Mouse (Mus musculus): ENCODE results near the gene Atp2b2.

Atp2b2 gene

GRCm38 (mm10) chr6:113939442-113939841 is 103.0 kb downstream of the Atp2b2 start:
- no peak for DNase-seq (ENCODE audit: low read depth)

- no peak for DNase-seq (ENCODE audit: low read depth)
Measured at GRCm38 (mm10) chr6:113936811-113937508, 105.5 kb downstream of the Atp2b2 start.

GRCm38 (mm10) chr6:113936111-113936510 is 106.3 kb downstream of the Atp2b2 start:
- peak; percentile 5 for DNase-seq (ENCODE audit: low read depth)

- peak; percentile 78 for DNase-seq (ENCODE audit: low read depth)
Measured at GRCm38 (mm10) chr6:113934692-113935091, 107.7 kb downstream of the Atp2b2 start.

- DNase-seq (ENCODE audit: low read depth): no peak
Measured at GRCm38 (mm10) chr6:113933261-113934151, 108.9 kb downstream of the Atp2b2 start.

GRCm38 (mm10) chr6:113929191-113929875 is 113.1 kb downstream of the Atp2b2 start:
- DNase-seq (ENCODE audit: low read depth): no peak

GRCm38 (mm10) chr6:113923249-113923648 is 119.2 kb downstream of the Atp2b2 start:
- DNase-seq (ENCODE audit: low read depth): no peak

GRCm38 (mm10) chr6:113920466-113920865 is 121.9 kb downstream of the Atp2b2 start:
- no peak for DNase-seq (ENCODE audit: low read depth)

- no peak for DNase-seq (ENCODE audit: low read depth)
Measured at GRCm38 (mm10) chr6:113912753-113913152, 129.7 kb downstream of the Atp2b2 start.

- no peak for DNase-seq (ENCODE audit: low read depth)
Measured at GRCm38 (mm10) chr6:113911094-113911493, 131.3 kb downstream of the Atp2b2 start.

GRCm38 (mm10) chr6:113910411-113911055 is 131.9 kb downstream of the Atp2b2 start:
- DNase-seq (ENCODE audit: low read depth): no peak

GRCm38 (mm10) chr6:113909836-113910235 is 132.6 kb downstream of the Atp2b2 start:
- no peak for DNase-seq (ENCODE audit: low read depth)

GRCm38 (mm10) chr6:113908066-113908465 is 134.3 kb downstream of the Atp2b2 start:
- no peak for DNase-seq (ENCODE audit: low read depth)

- no peak for DNase-seq (ENCODE audit: low read depth)
Measured at GRCm38 (mm10) chr6:113904406-113904805, 138.0 kb downstream of the Atp2b2 start.

GRCm38 (mm10) chr6:113896023-113896422 is 146.4 kb downstream of the Atp2b2 start:
- DNase-seq (ENCODE audit: low read depth): no peak

- DNase-seq (ENCODE audit: low read depth): no peak
Measured at GRCm38 (mm10) chr6:113894008-113894407, 148.4 kb downstream of the Atp2b2 start.

GRCm38 (mm10) chr6:113892091-113892674 is 150.2 kb downstream of the Atp2b2 start:
- DNase-seq (ENCODE audit: low read depth): no peak

- no peak for DNase-seq (ENCODE audit: low read depth)
Measured at GRCm38 (mm10) chr6:113891225-113891967, 151.0 kb downstream of the Atp2b2 start.

- no peak for DNase-seq (ENCODE audit: low read depth)
Measured at GRCm38 (mm10) chr6:113890858-113891213, 151.6 kb downstream of the Atp2b2 start.

GRCm38 (mm10) chr6:113890023-113890857 is 152.2 kb downstream of the Atp2b2 start:
- DNase-seq (ENCODE audit: low read depth): no peak
